Mouse (Mus musculus) liver, adult 2 months (tissue): ENCODE measurements around the gene Cptp. TPM values are rescaled to one million over a fixed set of nuclear protein-coding genes. Genes with fewer than 3 reads are reported as not detected.

Experiments
- DNase-seq: peaks from one replicate; pipeline ENCODE4 v3.0.0-alpha.2; 2011; ENCODE audit warnings: low read depth, low spot score; ENCODE audit errors: extremely low read depth
- H3K27ac ChIP-seq: fragments of 200-500 bp; replicated peaks from 2 replicates; pipeline ENCODE4 v1.5.1; 2012; ENCODE audit warnings: low read depth, mild to moderate bottlenecking, control low read depth, inconsistent platforms, low read length; ENCODE audit not compliant: insufficient read depth
- H3K27me3 ChIP-seq: fragments of 200-500 bp; 2 replicates; pipeline ENCODE4 v1.6.1; 2012; ENCODE audit warnings: mild to moderate bottlenecking, moderate library complexity, low read length, inconsistent platforms; ENCODE audit not compliant: control insufficient read depth, insufficient read depth
- H3K36me3 ChIP-seq: fragments of 200-500 bp; 2 replicates; pipeline ENCODE4 v1.6.1; 2012; ENCODE audit warnings: low read length, inconsistent platforms; ENCODE audit not compliant: control insufficient read depth, insufficient read depth
- H3K4me1 ChIP-seq: fragments of 200-500 bp; 2 replicates; pipeline ENCODE4 v1.6.1; 2011; ENCODE audit warnings: low read length; ENCODE audit not compliant: control insufficient read depth, insufficient read depth
- H3K4me3 ChIP-seq: fragments of 200-500 bp; 2 replicates; pipeline ENCODE4 v1.5.1; 2011; ENCODE audit warnings: low read depth, mild to moderate bottlenecking, control low read depth, low read length, moderate library complexity; ENCODE audit not compliant: insufficient read depth
- H3K79me2 ChIP-seq: fragments of 200-500 bp; 2 replicates; pipeline ENCODE4 v1.6.1; 2012; ENCODE audit warnings: inconsistent platforms, mild to moderate bottlenecking, low read length, moderate library complexity; ENCODE audit not compliant: control insufficient read depth, insufficient read depth
- H3K9ac ChIP-seq: fragments of 200-500 bp; 2 replicates; pipeline ENCODE4 v1.6.1; 2012; ENCODE audit warnings: low read depth, mild to moderate bottlenecking, control low read depth, inconsistent platforms, low read length
- CTCF ChIP-seq: fragments of 200-500 bp; IDR thresholded peaks from 2 replicates; pipeline ENCODE4 v1.5.1; 2011; ENCODE audit warnings: low read depth, low read length, control low read depth
- POLR2A ChIP-seq: fragments of 200-500 bp; IDR thresholded peaks from 2 replicates; pipeline ENCODE4 v1.6.1; 2011; ENCODE audit warnings: low read length, control low read depth; ENCODE audit not compliant: insufficient read depth; ENCODE audit errors: extremely low read depth
- WGBS: fragments of 180-500 bp; shearing (Covaris S2); methylation state at CpG from one replicate; pipeline ENCODE4 v1.1.7; 2018; 5-methylcytosine and 5-hydroxymethylcytosine counted together
- polyA plus RNA-seq: library from polyadenylated mRNA; depleted of rRNA; stranded (reverse); fragments of >200 nt; gene quantifications from 2 replicates; pipeline ENCODE4 v1.2.3, GENCODE M21; 2012
- total RNA-seq: library from RNA; depleted of rRNA; stranded (reverse); fragments of >200 nt; gene quantifications from 2 replicates; pipeline ENCODE4 v1.2.3, GENCODE M21; 2014

Gene Cptp
- total and polyA plus RNA-seq, 2 experiments: 5.7 to 48.6 TPM

- Histone ChIP-seq H3K4me1 (peaks cover 7% of the 10 kb centered on the region), H3K27me3 (no peaks in the 10 kb centered on the region), H3K36me3 (no peaks in the 10 kb centered on the region), H3K4me3 (peak within 1 kb of the TSS; percentile 52), H3K9ac (peak within 1 kb of the TSS; percentile 59), H3K79me2 (no peaks in the 10 kb centered on the region), H3K27ac (peak within 1 kb of the TSS; percentile 61)
- DNase-seq: peak; percentile 47
- TF ChIP-seq POLR2A: no peak
- no peak for TF ChIP-seq CTCF
- 45% methylated on average over 16 of the region's 16 CpGs for WGBS
Measured at GRCm38 (mm10) chr4:155839483-155839910, 29.7 kb downstream of the Cptp start, which contains the start of gene Mxra8. Gene Mxra8, plus strand, starts transcription at chr4:155839680.

- Histone ChIP-seq H3K4me1 (peaks cover 10% of the 10 kb centered on the region), H3K27me3 (no peaks in the 10 kb centered on the region), H3K36me3 (no peaks in the 10 kb centered on the region), H3K4me3 (no peak overlapping the region), H3K79me2 (no peaks in the 10 kb centered on the region), H3K9ac (no peak overlapping the region), H3K27ac (peak overlapping the region; percentile 67)
- DNase-seq: no peak
- TF ChIP-seq POLR2A: no peak
- TF ChIP-seq CTCF: no peak
- WGBS: 69% methylated on average over 8 of the region's 8 CpGs
Measured at GRCm38 (mm10) chr4:155838187-155839153, 30.8 kb downstream of the Cptp start.

- Histone ChIP-seq H3K79me2 (no peaks in the 10 kb centered on the region), H3K9ac (no peak overlapping the region), H3K27me3 (no peaks in the 10 kb centered on the region), H3K4me3 (no peak overlapping the region), H3K36me3 (no peaks in the 10 kb centered on the region), H3K27ac (peak overlapping the region; percentile 67), H3K4me1 (peaks cover 18% of the 10 kb centered on the region)
- no peak for DNase-seq
- 58% methylated on average over 11 of the region's 11 CpGs for WGBS
- TF ChIP-seq CTCF: no peak
- TF ChIP-seq POLR2A: no peak
Measured at GRCm38 (mm10) chr4:155837404-155838010, 31.7 kb downstream of the Cptp start.

- 13% methylated on average over 2 of the region's 2 CpGs for WGBS
- peak; percentile 80 for TF ChIP-seq CTCF
- no peak for TF ChIP-seq POLR2A
- Histone ChIP-seq H3K4me3 (no peak overlapping the region), H3K36me3 (no peaks in the 10 kb centered on the region), H3K79me2 (peaks cover 8% of the 10 kb centered on the region; the same call in 1 of the 2 replicates), H3K27me3 (no peaks in the 10 kb centered on the region), H3K4me1 (peaks cover 18% of the 10 kb centered on the region), H3K9ac (no peak overlapping the region), H3K27ac (no peak overlapping the region; the same call in 1 of the 2 replicates)
- peak; percentile 90 for DNase-seq
Measured at GRCm38 (mm10) chr4:155833836-155834235, 35.4 kb downstream of the Cptp start.

- Histone ChIP-seq H3K27ac (no peak overlapping the region), H3K9ac (no peak overlapping the region)
Measured at GRCm38 (mm10) chr4:155833234-155833633, 36.0 kb downstream of the Cptp start.

More at GRCm38 (mm10) chr4:155833234-155833633, 36.0 kb downstream of the Cptp start:
- Histone ChIP-seq H3K4me1 (peaks cover 18% of the 10 kb centered on the region), H3K27me3 (no peaks in the 10 kb centered on the region), H3K4me3 (no peak overlapping the region), H3K36me3 (peaks cover 1% of the 10 kb centered on the region; the same call in 1 of the 2 replicates), H3K79me2 (peaks cover 8% of the 10 kb centered on the region; the same call in 1 of the 2 replicates)
- WGBS: 87% methylated on average over 4 of the region's 4 CpGs
- no peak for TF ChIP-seq POLR2A
- no peak for TF ChIP-seq CTCF
- DNase-seq: no peak
